Mouse (Mus musculus) kidney, adult 18-20 months (tissue): ENCODE results near the gene Wdr89.

Experiments
- DNase-seq: peaks from one replicate; pipeline ENCODE4 v3.0.0; 2021

Gene Wdr89

DNA sequence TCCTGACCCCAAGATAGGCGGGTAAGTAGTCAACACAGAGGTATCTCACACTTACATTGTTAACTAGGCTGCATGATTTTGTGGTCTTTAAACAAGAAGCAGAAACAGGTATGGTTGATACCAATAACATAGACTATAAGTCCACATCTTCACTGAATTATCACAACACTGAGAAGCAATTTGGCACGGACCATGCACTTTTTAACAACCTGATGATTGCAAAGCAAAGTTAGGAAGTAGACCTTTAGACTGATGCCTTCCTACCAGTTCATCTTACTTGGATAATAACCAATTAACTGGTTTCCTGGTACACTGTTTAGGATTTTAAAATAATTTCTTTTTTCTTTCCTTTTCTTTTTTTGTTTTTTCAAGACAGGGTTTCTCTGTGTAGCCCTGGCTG lies 1.1 kb downstream of the Wdr89 start:
- no peak for DNase-seq

DNA sequence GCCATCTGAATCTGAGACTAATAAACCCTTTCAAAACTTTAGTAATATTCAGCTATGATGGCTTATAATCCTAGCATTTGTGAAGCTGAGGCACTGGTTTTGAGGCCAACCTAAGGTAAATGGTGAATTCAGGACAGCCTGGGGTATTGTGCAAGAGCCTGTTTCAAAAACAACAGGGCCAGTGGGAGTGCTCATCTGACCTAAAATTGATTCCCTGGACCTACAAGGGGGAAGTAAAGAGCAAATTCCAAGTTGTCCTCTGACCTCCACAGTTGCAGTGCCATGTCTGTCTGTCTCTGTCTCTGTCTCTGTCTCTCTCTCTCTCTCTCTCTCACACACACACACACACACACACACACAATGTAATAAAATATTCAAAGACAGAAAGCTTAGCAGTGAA lies 2.4 kb downstream of the Wdr89 start:
- DNase-seq: no peak

DNA sequence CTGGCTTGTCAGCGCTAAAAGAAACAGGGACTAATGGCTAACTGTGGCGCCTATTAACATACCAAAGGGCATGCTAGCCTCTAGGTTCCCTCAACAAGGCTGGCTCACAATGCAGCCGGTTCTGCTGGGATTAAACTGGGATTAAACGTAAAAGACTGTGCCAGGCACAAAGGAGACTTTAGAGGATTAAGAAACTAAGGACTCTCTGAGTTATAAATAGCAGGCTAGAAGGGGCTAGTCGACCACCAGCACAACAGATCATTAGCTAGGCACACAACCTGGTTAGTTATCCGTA lies 4.9 kb downstream of the Wdr89 start:
- peak; percentile 33 for DNase-seq

DNA sequence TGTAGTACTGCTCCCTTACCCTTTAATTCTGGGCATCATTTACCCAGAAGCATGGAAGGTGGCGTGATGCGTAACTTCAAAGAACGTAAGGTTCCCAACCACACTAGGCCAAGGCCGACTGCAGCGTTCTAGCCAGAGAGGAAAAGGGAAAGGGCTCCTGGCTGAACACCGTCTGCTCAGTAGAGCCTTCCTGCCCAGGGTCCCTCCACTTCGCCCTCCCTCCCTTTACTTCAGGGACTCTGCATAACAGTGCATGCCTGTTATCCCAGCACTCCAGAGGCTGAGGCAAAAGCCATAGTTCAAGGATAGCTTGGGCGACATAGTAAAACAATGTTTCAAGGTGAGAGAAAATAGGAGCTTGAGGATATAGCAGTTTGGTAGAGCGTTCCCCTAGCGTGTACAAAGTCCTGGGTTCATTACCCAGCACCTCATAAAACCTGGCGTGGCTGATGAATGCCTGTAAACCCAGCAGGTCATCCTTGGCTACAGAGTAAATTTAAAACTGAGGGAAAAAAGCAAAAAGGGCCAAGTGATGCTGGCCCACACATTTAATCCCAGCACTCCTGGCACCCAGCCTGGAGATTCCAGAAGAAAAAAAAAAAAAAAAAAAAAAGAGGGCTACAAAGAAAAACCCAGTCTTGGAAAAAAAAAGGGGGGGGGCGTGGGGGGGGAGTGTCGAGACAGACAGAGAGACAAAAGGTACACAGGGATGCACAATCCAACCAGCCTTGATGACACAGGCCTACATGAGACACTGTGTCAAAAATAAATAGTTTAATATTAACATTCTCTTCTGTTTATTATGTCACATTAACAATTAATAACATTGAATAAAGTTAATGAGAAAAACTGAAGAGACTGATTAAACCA lies 5.5 kb downstream of the Wdr89 start:
- peak; percentile 44 for DNase-seq

DNA sequence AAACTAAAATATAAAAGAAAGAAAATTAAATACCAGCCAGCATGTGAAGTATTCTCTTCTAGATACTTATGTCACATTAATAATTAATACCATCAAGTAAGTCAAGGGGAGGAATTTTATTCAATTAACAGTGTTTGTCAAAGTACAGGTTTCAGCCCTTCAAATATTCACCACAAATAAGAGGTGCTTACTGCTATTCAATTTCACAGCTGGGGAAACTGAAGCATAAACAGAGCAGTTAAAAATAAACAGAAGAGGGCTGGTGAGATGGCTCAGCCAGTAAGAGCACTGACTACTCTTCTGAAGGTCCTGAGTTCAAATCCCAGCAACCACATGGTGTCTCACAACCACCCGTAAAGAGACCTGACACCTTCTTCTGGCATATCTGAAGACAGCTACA lies 7.0 kb downstream of the Wdr89 start:
- DNase-seq: no peak

DNA sequence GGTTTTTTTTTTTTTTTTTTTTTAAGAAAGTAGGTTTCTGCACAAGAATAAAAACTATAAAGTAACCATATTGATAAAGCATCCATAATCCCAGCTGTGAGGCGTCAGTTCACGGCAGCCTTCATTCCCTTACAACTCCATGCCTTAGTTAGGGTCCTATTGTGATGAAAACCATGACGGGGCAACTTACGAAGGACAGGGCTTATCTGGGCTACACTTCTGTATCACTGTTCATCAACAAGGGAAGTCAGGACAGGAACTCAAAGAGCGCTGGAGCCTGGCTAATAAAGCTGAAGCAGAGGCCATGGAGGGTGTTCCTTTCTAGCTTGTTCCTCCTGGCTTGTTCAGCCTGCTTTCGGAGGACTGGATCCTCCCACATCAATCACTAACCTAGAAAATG lies 10.9 kb downstream of the Wdr89 start:
- no peak for DNase-seq

DNA sequence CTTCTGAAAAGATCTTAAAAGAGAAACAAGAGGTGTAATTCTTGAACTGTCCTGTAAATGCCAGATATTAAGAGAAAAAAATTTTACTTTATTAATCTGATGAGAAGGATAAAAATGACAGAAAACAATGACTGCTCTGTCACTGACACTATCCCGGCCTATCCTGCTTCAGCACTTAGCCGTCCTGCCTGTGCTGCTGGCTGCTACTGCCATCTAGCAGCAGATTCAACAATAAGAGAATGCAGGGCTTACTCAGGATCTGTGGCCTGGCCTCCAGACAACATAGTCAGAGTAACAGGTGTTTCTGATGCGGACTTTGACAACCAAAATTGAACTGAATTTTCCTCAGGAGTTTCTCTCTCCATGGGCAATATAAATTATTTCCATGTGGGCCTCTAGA lies 12.8 kb downstream of the Wdr89 start:
- DNase-seq: peak; percentile 43

DNA sequence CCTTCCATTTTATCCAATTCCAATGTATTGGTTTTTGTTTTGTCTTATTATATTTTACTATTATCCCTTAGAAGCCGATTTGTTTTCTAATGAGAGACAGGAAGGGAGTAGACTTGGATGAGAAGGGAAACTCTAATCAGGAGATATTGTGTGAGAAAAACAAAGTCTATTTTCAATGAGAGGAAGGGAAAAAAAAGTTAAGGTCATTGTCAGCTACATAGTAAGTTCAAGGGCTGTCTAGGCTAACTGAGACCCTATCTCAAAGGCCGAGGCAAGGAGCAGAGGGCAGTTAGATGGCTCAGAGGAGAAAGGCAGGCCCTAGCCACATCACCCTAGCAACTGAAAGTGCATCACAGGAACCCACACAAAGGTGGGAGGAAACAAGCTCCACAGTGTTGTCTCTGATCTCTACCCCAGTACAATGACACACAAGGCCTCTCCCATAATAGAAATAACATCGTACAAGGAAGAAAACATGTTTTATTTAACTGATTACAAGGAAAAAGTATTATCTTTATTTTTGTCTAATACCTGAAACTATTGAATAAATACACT lies 15.0 kb downstream of the Wdr89 start:
- no peak for DNase-seq

DNA sequence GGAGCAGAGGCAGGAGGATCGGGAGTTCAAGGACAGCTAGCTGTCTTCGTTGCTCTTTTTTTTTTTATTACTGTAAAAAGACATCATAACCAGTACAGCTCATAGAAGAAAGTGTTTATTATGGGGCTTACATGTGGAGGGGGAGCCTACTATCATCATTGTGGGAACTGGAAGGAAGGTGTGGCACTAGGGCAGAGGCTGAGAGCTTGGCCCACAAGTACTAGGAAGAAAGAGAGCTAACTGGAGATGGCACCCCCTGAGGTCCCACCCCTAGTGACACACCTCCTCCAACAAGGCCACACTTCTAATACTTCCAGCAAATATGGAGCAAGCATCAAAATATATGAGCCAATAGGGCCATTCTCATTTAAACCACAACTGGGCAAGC lies 19.6 kb downstream of the Wdr89 start:
- DNase-seq: no peak

DNA sequence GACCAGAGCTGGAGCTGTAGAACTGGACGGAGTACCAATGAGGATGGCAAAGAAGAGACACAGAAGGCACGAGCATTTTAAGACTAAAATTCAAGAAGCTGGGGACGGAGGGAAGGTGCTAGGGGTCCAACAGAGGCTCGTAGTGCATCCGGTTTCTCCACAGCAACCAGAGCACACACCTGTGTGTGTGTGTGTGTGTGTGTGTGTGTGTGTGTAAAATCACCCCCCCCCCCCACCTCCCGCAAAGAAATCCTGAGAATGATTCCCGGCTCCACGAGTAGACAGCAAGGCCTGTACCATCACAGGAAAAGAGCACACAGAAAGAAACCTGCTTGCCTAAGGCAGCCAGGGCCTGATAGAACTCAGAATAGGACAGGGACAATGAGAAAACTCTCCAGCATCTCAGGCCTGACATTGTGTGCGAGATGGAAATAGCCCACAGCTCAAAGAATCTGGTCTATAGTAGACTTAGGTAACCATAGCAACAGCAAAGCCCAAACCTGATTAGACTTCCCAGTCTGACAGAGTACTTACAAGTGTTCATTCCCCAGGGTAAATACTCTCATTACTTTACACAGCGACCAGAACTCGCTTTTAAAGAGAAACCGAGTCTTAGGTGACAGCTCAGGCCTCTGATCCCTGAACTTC lies 20.2 kb downstream of the Wdr89 start:
- no peak for DNase-seq

DNA sequence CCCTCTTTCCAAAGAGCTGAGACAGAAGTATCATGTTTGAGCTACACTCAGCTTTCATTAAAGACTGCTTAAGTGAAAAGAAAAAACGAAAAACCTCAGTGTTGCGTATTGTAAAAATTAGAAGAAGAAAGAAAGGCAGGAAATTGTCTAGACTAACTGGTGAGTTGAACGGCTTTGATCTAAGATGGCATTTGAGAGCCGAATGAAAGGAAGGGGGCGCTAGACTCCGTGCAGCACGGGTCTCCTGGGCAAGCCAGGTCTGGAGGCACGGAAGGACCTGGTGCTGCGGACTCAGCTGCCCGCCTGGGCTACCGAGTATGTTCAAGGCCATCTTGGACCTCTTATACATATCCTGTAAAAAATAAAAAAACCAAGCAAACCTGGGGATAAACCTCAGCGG lies 21.1 kb downstream of the Wdr89 start:
- no peak for DNase-seq

DNA sequence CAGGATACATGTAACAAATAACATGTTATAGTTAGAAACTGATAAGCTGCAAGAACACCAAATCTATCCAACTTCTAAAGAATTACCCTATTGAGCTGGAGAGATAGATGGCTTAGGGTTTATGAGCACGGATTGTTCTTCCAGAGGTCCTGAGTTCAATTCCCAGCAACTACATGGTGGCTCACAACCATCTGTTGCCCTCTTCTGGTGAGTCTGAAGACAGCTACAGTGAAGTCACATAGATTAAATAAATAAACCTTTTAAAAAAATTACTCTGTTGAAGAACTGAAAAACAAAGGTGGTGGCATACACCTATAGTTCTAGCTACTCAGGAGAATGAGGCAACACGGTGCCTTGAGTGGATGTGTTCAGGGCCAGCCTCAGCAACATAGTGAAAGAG lies 21.7 kb downstream of the Wdr89 start:
- DNase-seq: no peak

DNA sequence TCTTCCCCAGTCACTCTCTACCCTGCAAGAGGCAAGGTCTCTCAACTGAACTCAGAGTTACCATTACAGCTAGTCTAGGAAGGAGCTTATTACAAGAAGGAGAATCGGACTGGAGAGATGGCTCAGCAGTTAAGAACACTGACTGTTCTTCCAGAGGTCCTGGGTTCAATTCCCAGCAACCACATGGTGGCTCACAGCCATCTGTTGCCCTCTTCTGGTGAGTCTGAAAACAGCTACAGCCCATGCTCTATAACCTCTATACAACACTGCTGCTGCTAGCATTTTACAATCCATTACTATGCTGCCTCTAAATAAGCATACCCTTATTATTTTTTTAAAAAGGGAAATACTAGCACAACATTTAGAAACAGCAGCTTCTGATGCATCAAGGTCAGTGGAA lies 23.6 kb downstream of the Wdr89 start:
- DNase-seq: no peak

DNA sequence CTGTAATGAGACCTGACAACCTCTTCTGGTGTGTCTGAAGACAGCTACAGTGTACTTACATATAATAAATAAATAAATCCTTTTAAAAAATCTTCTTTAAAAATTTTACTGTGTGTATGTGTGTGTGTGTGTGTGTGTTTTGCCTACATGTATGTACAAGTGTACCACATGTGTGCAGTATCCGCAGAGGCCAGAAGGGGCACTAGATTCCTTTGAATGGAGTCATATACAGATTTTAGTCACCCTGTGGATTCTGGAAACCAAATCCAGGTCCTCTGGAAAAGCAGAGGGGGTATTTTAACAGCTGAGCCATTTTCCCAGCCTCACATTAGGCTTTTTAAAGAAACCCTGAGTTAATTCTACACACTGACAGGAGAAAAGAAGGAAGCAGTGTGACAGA lies 27.6 kb downstream of the Wdr89 start:
- no peak for DNase-seq

DNA sequence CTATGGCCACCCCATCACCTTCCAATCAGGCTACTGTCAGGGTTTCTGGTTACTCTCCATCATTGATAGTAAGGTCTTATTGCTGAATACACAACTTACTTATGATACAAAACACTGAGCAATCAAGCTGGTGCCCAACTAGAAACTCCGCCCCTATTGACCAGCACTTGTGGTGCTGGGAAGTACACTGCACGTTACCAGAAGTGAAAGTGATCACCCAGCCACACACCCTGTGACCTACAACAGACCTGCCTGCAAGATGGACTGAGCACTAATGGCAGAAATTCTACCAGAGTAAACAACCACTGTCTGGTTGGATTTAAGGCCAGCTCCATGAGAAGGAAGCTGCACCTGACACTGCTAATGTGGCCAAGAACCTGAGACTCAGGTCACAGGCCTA lies 31.0 kb downstream of the Wdr89 start:
- DNase-seq: no peak

DNA sequence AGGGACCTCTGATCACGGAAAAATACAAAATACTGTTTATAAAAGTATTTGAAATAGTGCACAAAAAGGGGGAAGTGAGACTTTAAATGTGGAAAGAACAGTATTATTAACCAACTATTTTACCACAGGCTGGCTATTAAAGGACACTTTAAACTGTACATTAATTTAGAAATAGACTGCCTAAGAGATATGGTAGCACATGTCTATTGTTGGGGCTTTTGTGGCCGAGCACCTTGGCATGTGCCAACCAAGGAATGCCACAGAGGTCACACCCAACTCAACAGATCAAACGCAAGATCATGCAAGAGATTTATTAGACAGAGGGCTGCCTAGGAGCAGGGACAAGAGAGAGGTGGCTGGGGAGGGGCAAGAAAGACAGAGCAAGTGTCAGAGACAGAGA lies 32.2 kb downstream of the Wdr89 start:
- DNase-seq: no peak

DNA sequence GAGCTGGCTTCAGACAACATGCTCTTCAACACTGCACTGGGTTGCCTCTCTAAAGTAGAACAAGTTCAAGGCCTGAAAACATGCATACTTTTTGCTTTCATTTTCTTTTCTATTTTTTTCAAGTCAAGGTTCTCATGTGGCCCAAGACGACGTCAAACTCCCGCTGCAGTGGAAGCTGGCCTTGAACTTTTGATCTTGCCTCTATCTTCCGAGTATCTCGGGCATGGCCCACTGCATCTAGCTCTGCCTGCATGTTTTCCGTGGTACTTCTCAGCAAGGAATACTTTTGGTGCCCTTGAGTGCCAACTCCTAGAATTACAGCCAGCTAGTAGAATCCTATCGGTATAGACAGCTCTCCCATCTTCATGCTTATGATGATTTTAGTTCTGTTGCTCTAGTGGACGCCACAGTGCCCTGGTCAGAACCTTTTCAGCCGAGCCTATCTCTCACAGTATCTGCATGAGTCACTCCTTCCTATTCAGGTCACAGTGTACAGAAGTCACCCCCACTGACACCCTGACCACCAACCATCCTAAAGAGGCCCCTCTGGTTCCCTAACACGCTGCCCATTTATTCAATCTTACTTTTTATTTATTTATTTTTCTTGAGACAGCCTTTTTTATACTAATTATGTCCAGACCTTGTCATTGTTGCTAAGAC lies 33.4 kb downstream of the Wdr89 start:
- DNase-seq: no peak

DNA sequence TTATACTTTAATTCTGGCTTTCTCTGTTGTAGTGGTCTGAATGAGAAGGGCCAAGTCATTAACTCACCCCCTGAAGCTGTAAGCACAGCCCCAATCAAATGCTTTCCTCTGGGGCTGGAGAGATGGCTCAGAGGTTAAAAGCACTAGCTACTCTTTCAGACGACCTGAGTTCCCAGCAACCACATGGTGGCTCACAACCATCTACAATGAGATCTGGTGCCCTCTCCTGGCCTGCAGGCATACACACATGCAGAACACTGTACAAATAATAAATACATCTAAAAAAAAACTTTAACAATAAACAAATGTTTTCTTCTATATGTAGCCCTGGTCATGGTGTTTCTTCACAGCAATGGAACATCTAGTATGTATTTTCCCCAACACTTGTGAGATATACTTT lies 39.7 kb downstream of the Wdr89 start:
- no peak for DNase-seq

DNA sequence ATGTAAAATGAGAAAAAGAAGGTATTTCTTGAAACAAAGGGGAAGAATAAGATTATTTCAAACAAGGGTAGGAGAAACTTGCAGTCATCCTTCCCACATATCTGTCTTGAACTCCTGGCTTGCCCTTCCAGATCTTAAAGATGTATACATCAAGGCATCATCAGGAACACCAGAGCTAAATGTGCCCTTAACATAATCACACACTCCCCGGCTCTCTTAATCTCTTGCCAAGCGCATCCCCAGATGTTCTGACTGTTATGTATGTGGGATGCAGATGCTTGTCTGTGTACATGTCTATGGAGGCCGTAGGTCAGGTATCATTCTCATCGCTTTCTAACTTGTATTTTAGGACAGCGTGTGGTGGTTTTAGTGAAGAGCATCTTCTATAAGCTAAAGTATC lies 46.0 kb downstream of the Wdr89 start:
- DNase-seq: no peak

DNA sequence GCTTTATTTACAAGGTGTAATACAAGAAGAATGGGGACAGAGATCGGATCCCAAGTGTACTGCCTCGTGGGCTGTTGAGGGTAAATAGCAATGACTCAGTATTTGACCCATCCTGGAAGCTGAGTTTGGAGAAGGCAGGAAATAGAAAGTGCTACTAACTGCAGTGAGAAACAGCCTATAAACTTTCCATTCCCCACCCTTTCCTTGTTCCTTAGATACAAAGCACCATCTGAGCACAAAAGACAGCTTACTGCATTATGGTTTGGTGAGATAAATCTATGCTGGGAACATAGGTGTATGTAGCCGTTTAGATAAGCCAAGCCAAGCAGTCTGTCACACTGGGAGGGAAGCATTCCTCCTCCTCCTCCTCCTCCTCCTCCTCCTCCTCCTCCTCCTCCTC lies 46.5 kb downstream of the Wdr89 start:
- DNase-seq: no peak

DNA sequence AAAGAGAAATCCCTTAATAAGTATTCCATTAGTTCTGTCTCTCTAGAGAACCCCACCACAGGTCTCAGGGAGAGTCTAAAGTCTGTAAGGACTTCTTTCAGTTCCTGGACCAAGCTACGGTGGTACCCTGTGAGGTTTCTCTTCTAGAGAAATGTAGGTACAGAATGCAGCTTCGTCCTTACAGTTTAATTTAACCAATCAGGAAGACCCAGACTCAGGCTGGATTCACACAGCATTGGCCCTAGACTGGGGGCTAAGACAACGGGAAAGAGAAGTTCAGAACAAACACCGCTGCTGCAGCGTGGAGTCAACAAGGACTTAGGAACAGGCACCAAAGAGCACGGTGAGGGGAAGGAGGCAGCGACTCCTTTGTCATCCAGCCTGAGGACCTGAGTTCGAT lies 52.5 kb downstream of the Wdr89 start:
- DNase-seq: no peak

DNA sequence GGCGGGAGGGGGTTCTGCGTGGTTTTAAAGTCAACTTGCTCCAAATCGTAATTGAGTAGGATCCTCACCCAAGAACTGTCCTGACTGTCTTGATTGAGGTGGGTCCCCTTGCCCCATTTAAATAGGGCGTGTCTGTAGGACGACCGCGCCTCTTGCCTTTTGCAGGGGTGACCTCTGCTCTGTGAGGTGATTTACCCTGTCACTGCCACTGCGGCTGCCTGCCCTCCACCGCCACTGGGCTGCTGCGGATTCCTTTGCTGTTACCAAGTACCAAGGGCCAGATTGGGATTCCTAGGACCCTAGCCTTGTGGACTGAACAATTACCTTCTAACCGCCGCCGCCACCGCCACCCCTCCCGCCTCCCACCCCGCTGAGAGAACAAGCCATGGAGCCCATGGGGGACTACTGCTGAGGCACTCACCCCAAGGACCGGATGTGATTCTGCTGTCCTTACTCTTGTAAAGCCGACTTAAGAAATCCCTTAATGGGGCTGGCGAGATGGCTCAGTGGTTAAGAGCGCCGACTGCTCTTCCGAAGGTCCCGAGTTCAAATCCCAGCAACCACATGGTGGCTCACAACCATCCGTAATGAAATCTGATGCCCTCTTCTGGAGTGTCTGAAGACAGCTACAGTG lies 53.1 kb downstream of the Wdr89 start:
- peak; percentile 39 for DNase-seq

DNA sequence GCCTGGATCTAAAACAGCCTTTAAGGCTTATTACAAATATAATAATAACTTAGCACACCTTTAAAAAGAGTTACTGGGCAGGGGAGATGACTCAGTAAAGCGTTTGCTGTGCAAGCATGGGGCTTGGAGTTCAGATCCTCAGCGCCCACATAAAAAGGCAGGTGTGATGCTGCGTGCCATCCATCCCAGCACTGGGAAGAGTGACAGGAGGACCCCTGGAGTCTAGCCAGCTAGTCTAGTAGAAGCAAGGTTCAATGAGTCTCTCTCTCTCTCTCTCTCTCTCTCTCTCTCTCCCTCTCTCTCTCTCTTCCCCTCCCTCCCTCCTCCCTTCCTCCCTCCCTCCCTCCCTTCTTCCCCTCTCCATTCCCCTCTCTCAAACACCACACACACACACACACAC lies 53.8 kb downstream of the Wdr89 start:
- DNase-seq: no peak

DNA sequence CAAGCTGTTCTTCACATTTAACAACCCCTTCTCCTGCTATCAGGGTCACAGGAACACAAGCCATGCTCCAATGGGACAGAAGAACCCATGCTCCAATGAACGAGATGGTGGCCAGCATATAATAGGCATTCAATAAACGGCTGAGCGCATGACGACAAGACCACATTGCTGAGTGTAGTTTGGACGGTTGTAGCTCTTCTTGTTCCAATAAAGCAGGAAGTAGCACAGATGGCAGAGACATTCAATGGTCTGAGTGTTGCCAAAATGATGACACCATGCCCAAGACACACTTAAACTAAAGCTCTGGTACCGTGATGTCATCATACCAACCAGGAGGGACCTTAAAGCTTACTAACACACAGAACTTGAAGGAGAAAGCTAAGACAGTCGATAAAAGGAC lies 56.6 kb downstream of the Wdr89 start:
- no peak for DNase-seq
